Mouse (Mus musculus) thymus, adult 2 months (tissue): ENCODE data around the gene Tmem132c. TPM values are rescaled to one million over a fixed set of nuclear protein-coding genes. Genes with fewer than 3 reads are reported as not detected.

Source experiments
- DNase-seq: peaks from one replicate; pipeline ENCODE4 v3.0.0; 2021
- H3K27ac ChIP-seq: fragments of 200-500 bp; 2 replicates; pipeline ENCODE4 v1.5.1; 2012; ENCODE audit warnings: low read length, control low read depth; ENCODE audit not compliant: control insufficient read depth, insufficient read depth
- H3K27me3 ChIP-seq: fragments of 200-500 bp; 2 replicates; pipeline ENCODE4 v1.6.1; 2012; ENCODE audit warnings: mild to moderate bottlenecking, low read length, moderate library complexity, mixed read lengths; ENCODE audit not compliant: control insufficient read depth, insufficient read depth
- H3K36me3 ChIP-seq: fragments of 200-500 bp; 2 replicates; pipeline ENCODE4 v1.6.1; 2012; ENCODE audit warnings: mild to moderate bottlenecking, low read length, moderate library complexity; ENCODE audit not compliant: control insufficient read depth, insufficient read depth
- H3K4me1 ChIP-seq: fragments of 200-500 bp; replicated peaks from 2 replicates; pipeline ENCODE4 v1.6.1; 2012; ENCODE audit warnings: low read length; ENCODE audit not compliant: control insufficient read depth, insufficient read depth
- H3K4me3 ChIP-seq: fragments of 200-500 bp; 2 replicates; pipeline ENCODE4 v1.5.1; 2012; ENCODE audit warnings: mild to moderate bottlenecking, low read length, control low read depth, moderate library complexity; ENCODE audit not compliant: control insufficient read depth, insufficient read depth
- CTCF ChIP-seq: fragments of 200-500 bp; IDR thresholded peaks from 2 replicates; pipeline ENCODE4 v1.5.1; 2012; ENCODE audit warnings: mild to moderate bottlenecking, control low read depth, low read length, moderate library complexity, borderline replicate concordance; ENCODE audit not compliant: control insufficient read depth, poor library complexity, insufficient read depth; ENCODE audit errors: extremely low read depth
- POLR2A ChIP-seq: fragments of 200-500 bp; IDR thresholded peaks from 2 replicates; pipeline ENCODE4 v1.6.1; 2012; ENCODE audit warnings: mild to moderate bottlenecking, low read length, control low read depth, moderate library complexity; ENCODE audit not compliant: control insufficient read depth, poor library complexity, insufficient read depth; ENCODE audit errors: extremely low read depth
- WGBS: fragments of 180-500 bp; shearing (Covaris S2); methylation state at CpG from one replicate; pipeline ENCODE4 v1.1.7; 2018; 5-methylcytosine and 5-hydroxymethylcytosine counted together
- polyA plus RNA-seq: library from polyadenylated mRNA; depleted of rRNA; stranded (reverse); fragments of >200 nt; gene quantifications from 2 replicates; pipeline ENCODE4 v1.2.3, GENCODE M21; 2012

Tmem132c gene
- polyA plus RNA-seq, 1 experiment, result 1.5 TPM

GRCm38 (mm10) chr5:127379351-127379750 lies 137.7 kb downstream of the Tmem132c start:
- no peaks in the 10 kb centered on the region for H3K27me3 ChIP-seq
- no peak for DNase-seq
- H3K27ac ChIP-seq, result no peak overlapping the region
- no peak overlapping the region for H3K4me3 ChIP-seq
- no peak for TF ChIP-seq CTCF
- no peak for TF ChIP-seq POLR2A
- H3K4me1 ChIP-seq, result no peaks in the 10 kb centered on the region
- WGBS, result 87% methylated on average over 2 of the region's 2 CpGs
- no peaks in the 10 kb centered on the region for H3K36me3 ChIP-seq

- TF ChIP-seq CTCF, result no peak
- no peak for TF ChIP-seq POLR2A
- 94% methylated on average over 4 of the region's 4 CpGs for WGBS
- no peak for DNase-seq
- Histone ChIP-seq H3K4me3 (no peak overlapping the region), H3K27ac (no peak overlapping the region), H3K27me3 (no peaks in the 10 kb centered on the region), H3K4me1 (no peaks in the 10 kb centered on the region), H3K36me3 (no peaks in the 10 kb centered on the region)
Observed at GRCm38 (mm10) chr5:127381216-127381615, 139.6 kb downstream of the Tmem132c start.

DNA sequence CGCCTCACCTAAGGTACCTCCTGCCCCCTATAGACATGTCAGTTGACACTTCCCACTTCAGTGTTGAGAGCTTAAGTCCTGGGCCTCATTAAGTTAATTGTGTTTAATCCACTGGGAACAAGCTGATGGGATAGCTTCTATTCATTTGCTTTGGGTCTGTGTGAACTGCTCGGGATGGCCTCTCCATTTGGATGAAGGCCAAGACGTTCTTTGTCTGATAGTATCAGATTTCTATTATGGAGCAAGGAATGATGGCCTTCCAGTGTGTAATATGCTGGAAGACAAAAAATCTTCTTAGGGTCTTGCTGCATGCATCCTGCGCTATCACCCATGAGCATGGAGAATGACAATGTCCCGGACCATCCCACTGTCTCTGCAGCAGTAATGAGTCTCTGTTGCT lies 141.0 kb downstream of the Tmem132c start:
- WGBS, result 87% methylated on average over 5 of the region's 5 CpGs
- TF ChIP-seq POLR2A, result no peak
- no peak for TF ChIP-seq CTCF
- Histone ChIP-seq H3K4me3 (no peak overlapping the region), H3K4me1 (no peaks in the 10 kb centered on the region), H3K27me3 (no peaks in the 10 kb centered on the region), H3K27ac (no peak overlapping the region), H3K36me3 (no peaks in the 10 kb centered on the region)
- DNase-seq, result no peak

DNA sequence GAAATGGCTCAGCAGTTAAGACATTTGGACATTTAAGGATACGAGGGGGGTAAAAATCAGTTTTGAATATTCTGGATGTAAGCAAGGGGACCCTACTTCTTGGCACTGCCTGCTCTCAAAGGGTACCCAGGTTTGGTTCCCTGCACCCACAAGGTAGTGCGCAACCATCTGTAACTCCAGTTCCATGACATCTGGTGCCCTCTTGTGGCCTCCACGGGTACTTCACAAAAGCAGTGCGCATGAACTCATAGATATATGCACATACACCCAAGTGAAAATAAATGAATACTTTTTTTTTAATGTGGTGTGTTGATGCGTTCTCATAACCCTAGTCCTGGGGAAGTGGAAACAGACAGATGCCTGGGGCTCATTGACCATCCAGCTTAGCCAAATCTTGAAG lies 149.6 kb downstream of the Tmem132c start:
- 95% methylated on average over 5 of the region's 5 CpGs for WGBS
- H3K4me3 ChIP-seq, result no peak overlapping the region

DNA sequence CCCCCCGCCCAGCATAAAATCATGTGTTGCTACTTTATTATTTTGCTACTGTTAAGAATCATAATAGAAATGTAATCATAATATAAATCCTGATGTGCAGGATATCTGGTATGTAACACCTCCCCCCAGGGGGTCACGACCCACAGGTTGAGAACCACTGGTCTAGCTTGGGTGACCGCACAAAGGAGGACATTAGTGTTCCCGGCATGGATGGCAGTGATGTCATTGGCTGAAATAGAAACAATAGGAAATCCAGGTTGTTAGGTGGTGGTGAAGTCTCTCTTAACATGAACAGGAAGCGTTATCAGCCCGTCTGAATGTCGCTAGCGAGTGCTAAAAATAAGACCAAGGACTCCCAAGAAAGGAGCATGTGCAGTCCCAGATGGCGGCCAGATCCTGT lies 155.3 kb downstream of the Tmem132c start:
- DNase-seq, result no peak
- Histone ChIP-seq H3K27ac (no peak overlapping the region), H3K4me3 (no peak overlapping the region), H3K27me3 (no peaks in the 10 kb centered on the region), H3K4me1 (no peaks in the 10 kb centered on the region), H3K36me3 (no peaks in the 10 kb centered on the region)
- TF ChIP-seq CTCF (no peak), POLR2A (no peak)
- 66% methylated on average over 9 of the region's 9 CpGs for WGBS

More for the DNA sequence above, 149.6 kb downstream of the Tmem132c start:
- no peak for TF ChIP-seq CTCF
- no peak for TF ChIP-seq POLR2A
- DNase-seq, result no peak
- Histone ChIP-seq H3K36me3 (no peaks in the 10 kb centered on the region), H3K27me3 (no peaks in the 10 kb centered on the region), H3K4me1 (no peaks in the 10 kb centered on the region), H3K27ac (no peak overlapping the region)

- Histone ChIP-seq H3K36me3 (no peaks in the 10 kb centered on the region), H3K27me3 (no peaks in the 10 kb centered on the region), H3K27ac (no peak overlapping the region), H3K4me1 (no peaks in the 10 kb centered on the region), H3K4me3 (no peak overlapping the region)
- no peak for TF ChIP-seq CTCF
- no peak for TF ChIP-seq POLR2A
- DNase-seq, result no peak
- 44% methylated on average over 7 of the region's 7 CpGs for WGBS
Observed at GRCm38 (mm10) chr5:127398010-127398409, 156.4 kb downstream of the Tmem132c start.

- DNase-seq, result no peak
- no peak for TF ChIP-seq CTCF
- no peak for TF ChIP-seq POLR2A
- H3K4me1 ChIP-seq, result no peaks in the 10 kb centered on the region
- H3K4me3 ChIP-seq, result no peak overlapping the region
- 87% methylated on average over 18 of the region's 18 CpGs for WGBS
- H3K27me3 ChIP-seq, result no peaks in the 10 kb centered on the region
- no peak overlapping the region for H3K27ac ChIP-seq
- no peaks in the 10 kb centered on the region for H3K36me3 ChIP-seq
Observed at GRCm38 (mm10) chr5:127405391-127406000, 163.9 kb downstream of the Tmem132c start.
